Mouse (Mus musculus) liver, adult 2 months (tissue): ENCODE results near the gene Dusp9. TPM values are rescaled to one million over a fixed set of nuclear protein-coding genes. Genes with fewer than 3 reads are reported as not detected.

Experiments
- DNase-seq: peaks from one replicate; pipeline ENCODE4 v3.0.0-alpha.2; 2011; ENCODE audit warnings: low read depth, low spot score; ENCODE audit errors: extremely low read depth
- H3K27ac ChIP-seq: fragments of 200-500 bp; replicated peaks from 2 replicates; pipeline ENCODE4 v1.5.1; 2012; ENCODE audit warnings: low read depth, mild to moderate bottlenecking, control low read depth, inconsistent platforms, low read length; ENCODE audit not compliant: insufficient read depth
- H3K27me3 ChIP-seq: fragments of 200-500 bp; 2 replicates; pipeline ENCODE4 v1.6.1; 2012; ENCODE audit warnings: mild to moderate bottlenecking, moderate library complexity, low read length, inconsistent platforms; ENCODE audit not compliant: control insufficient read depth, insufficient read depth
- H3K36me3 ChIP-seq: fragments of 200-500 bp; 2 replicates; pipeline ENCODE4 v1.6.1; 2012; ENCODE audit warnings: low read length, inconsistent platforms; ENCODE audit not compliant: control insufficient read depth, insufficient read depth
- H3K4me1 ChIP-seq: fragments of 200-500 bp; 2 replicates; pipeline ENCODE4 v1.6.1; 2011; ENCODE audit warnings: low read length; ENCODE audit not compliant: control insufficient read depth, insufficient read depth
- H3K4me3 ChIP-seq: fragments of 200-500 bp; 2 replicates; pipeline ENCODE4 v1.5.1; 2011; ENCODE audit warnings: low read depth, mild to moderate bottlenecking, control low read depth, low read length, moderate library complexity; ENCODE audit not compliant: insufficient read depth
- H3K79me2 ChIP-seq: fragments of 200-500 bp; 2 replicates; pipeline ENCODE4 v1.6.1; 2012; ENCODE audit warnings: inconsistent platforms, mild to moderate bottlenecking, low read length, moderate library complexity; ENCODE audit not compliant: control insufficient read depth, insufficient read depth
- H3K9ac ChIP-seq: fragments of 200-500 bp; 2 replicates; pipeline ENCODE4 v1.6.1; 2012; ENCODE audit warnings: low read depth, mild to moderate bottlenecking, control low read depth, inconsistent platforms, low read length
- CTCF ChIP-seq: fragments of 200-500 bp; IDR thresholded peaks from 2 replicates; pipeline ENCODE4 v1.5.1; 2011; ENCODE audit warnings: low read depth, low read length, control low read depth
- POLR2A ChIP-seq: fragments of 200-500 bp; IDR thresholded peaks from 2 replicates; pipeline ENCODE4 v1.6.1; 2011; ENCODE audit warnings: low read length, control low read depth; ENCODE audit not compliant: insufficient read depth; ENCODE audit errors: extremely low read depth
- WGBS: fragments of 180-500 bp; shearing (Covaris S2); methylation state at CpG from one replicate; pipeline ENCODE4 v1.1.7; 2018; 5-methylcytosine and 5-hydroxymethylcytosine counted together
- polyA plus RNA-seq: library from polyadenylated mRNA; depleted of rRNA; stranded (reverse); fragments of >200 nt; gene quantifications from 2 replicates; pipeline ENCODE4 v1.2.3, GENCODE M21; 2012; rRNA removed
- total RNA-seq: library from RNA; depleted of rRNA; stranded (reverse); fragments of >200 nt; gene quantifications from 2 replicates; pipeline ENCODE4 v1.2.3, GENCODE M21; 2014; rRNA removed

The Dusp9 gene
- total and polyA plus RNA-seq, 2 experiments, result not detected

- Histone ChIP-seq H3K9ac (no peak overlapping the region), H3K4me1 (peaks cover 12% of the 10 kb centered on the region; the same call in 1 of the 2 replicates), H3K36me3 (peaks cover 19% of the 10 kb centered on the region), H3K79me2 (no peaks in the 10 kb centered on the region), H3K4me3 (no peak overlapping the region), H3K27me3 (no peaks in the 10 kb centered on the region), H3K27ac (no peak overlapping the region)
- DNase-seq, result no peak
- no peak for TF ChIP-seq CTCF
- TF ChIP-seq POLR2A, result no peak
- WGBS, result 96% methylated on average over 2 of the region's 2 CpGs
Measured at GRCm38 (mm10) chrX:73684156-73684555, 44.9 kb downstream of the Dusp9 start.

DNA sequence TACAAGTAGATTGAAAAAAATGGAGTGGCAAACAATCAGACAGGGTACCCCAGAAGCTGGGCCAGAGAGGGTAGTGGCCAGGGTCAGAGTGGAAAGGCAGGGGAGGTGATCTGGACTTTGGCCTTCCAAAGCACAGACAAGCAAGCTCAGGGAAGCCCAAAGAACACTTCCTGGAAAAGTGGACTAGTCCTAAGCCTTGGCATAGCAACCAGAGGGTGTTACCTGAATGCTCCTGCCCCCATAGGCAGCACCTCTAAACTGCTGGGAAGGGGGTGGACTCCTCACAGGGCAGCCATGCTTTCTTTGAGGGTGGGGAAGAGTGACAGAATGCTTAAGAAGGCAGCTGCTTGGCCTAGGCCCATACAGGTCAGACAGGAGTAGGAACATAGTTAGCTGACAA lies 45.8 kb downstream of the Dusp9 start:
- Histone ChIP-seq H3K79me2 (no peaks in the 10 kb centered on the region), H3K9ac (no peak overlapping the region), H3K27me3 (no peaks in the 10 kb centered on the region), H3K4me1 (peaks cover 12% of the 10 kb centered on the region; the same call in 1 of the 2 replicates), H3K27ac (peak overlapping the region; percentile 15; the same call in 1 of the 2 replicates), H3K36me3 (peaks cover 20% of the 10 kb centered on the region), H3K4me3 (no peak overlapping the region)
- TF ChIP-seq POLR2A (no peak), CTCF (no peak)
- peak; percentile 39 for DNase-seq

DNA sequence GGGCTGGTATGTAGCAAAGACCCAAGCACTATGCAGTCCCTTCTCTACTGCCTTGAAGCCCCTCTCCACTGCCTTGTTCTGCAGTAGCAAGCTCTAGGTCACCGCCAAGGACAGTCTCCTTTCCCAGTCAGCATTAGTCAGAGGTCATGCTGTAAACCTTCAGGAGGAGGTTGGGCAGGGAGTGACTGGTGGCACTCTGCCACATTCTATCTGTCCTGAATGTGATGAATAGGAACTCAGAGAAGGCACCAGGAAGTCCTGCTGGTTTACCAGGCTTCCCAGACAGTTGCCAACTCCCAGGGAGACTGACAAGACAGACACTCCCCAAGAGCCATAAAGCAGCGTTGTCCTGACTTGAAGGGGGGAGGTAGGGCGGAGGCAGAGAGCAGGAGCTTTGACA lies 46.4 kb downstream of the Dusp9 start:
- TF ChIP-seq CTCF, result no peak
- TF ChIP-seq POLR2A, result no peak
- WGBS, result 64% methylated on average over 3 of the region's 3 CpGs
- peaks cover 21% of the 10 kb centered on the region for H3K36me3 ChIP-seq
- H3K4me1 ChIP-seq, result peaks cover 12% of the 10 kb centered on the region; the same call in 1 of the 2 replicates
- DNase-seq, result peak; percentile 43
- no peak overlapping the region for H3K4me3 ChIP-seq
- H3K9ac ChIP-seq, result no peak overlapping the region
- H3K27ac ChIP-seq, result no peak overlapping the region
- no peaks in the 10 kb centered on the region for H3K27me3 ChIP-seq
- no peaks in the 10 kb centered on the region for H3K79me2 ChIP-seq

DNA sequence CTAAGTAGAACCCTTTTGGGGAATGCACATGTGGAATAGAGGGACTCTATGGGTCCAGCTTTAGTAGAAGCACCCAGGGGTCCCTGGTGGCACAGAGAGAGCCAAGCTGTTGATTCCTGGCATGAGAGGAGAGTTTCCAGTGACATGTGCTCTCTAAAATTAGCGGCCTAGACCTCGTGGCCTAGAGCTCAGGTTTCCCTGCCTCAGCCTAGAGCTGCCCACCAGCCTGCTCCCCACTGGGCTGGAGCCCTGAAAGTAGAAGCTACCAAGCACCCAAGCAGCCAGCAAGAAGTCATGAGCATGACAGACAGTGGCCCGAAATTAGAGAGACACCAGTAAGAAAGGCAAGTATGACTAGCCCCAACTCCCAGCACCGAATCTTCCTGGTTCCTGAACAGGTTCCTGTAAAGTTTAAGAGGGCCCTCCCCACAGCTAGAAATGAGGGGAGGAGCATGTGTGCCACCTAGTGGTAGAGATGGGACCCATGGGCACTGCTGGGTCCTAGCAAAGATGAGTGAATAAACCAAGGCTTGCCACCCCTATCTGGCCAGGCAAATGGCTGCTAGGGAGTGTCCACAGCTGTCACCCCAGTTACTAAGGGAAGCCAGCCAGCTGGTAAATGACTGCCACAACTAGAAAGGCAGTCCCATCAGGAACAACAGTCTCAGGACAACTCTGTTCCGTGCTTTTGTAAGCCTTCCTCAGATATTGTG lies 51.9 kb downstream of the Dusp9 start:
- WGBS, result 71% methylated on average over 5 of the region's 5 CpGs
- Histone ChIP-seq H3K36me3 (peaks cover 19% of the 10 kb centered on the region), H3K4me3 (no peak overlapping the region), H3K27ac (no peak overlapping the region), H3K4me1 (no peaks in the 10 kb centered on the region), H3K9ac (no peak overlapping the region), H3K79me2 (no peaks in the 10 kb centered on the region), H3K27me3 (no peaks in the 10 kb centered on the region)
- TF ChIP-seq CTCF (peak; percentile 71), POLR2A (no peak)
- peak; percentile 17 for DNase-seq

Other genes with a start within 250 kb of the Dusp9 start
- not detected in 2 replicates for gene Gm18336, start 240.7 kb upstream of the Dusp9 start, total RNA-seq
- not detected in 2 replicates for gene Gm18336, start 240.7 kb upstream of the Dusp9 start, polyA plus RNA-seq
- gene Zfp92, start 228.3 kb upstream of the Dusp9 start, total RNA-seq, result not detected in 2 replicates
- not detected in 2 replicates for gene Zfp92, start 228.3 kb upstream of the Dusp9 start, polyA plus RNA-seq
- not detected in 2 replicates for gene Trex2, start 204.1 kb upstream of the Dusp9 start, total RNA-seq
- gene Trex2, start 204.1 kb upstream of the Dusp9 start, polyA plus RNA-seq, result not detected in 2 replicates
- 12.9 and 15.5 TPM in 2 replicates for gene Haus7, start 180.4 kb upstream of the Dusp9 start, total RNA-seq
- 11.2 and 12.8 TPM in 2 replicates for gene Haus7, start 180.4 kb upstream of the Dusp9 start, polyA plus RNA-seq
- 27.1 and 47.0 TPM in 2 replicates for gene Bgn, start 155.8 kb upstream of the Dusp9 start, total RNA-seq
- gene Bgn, start 155.8 kb upstream of the Dusp9 start, polyA plus RNA-seq, result 71.9 and 78.9 TPM in 2 replicates
- 0.07 TPM in 1 of 2 replicates, not detected in the other for gene Atp2b3, start 136.3 kb upstream of the Dusp9 start, total RNA-seq
- not detected in 2 replicates for gene Atp2b3, start 136.3 kb upstream of the Dusp9 start, polyA plus RNA-seq
- not detected in 2 replicates for gene Pnck, start 20.7 kb downstream of the Dusp9 start, total RNA-seq
- gene Pnck, start 20.7 kb downstream of the Dusp9 start, polyA plus RNA-seq, result 0.07 TPM in 1 of 2 replicates, not detected in the other
- gene Slc6a8, start 33.7 kb downstream of the Dusp9 start, total RNA-seq, result 1.0 and 2.6 TPM in 2 replicates
- 2.3 and 5.2 TPM in 2 replicates for gene Slc6a8, start 33.7 kb downstream of the Dusp9 start, polyA plus RNA-seq
- gene Bcap31, start 76.8 kb downstream of the Dusp9 start, total RNA-seq, result 154 and 168 TPM in 2 replicates
- 69.8 and 85.5 TPM in 2 replicates for gene Bcap31, start 76.8 kb downstream of the Dusp9 start, polyA plus RNA-seq
- gene Abcd1, start 77.2 kb downstream of the Dusp9 start, total RNA-seq, result 8.6 and 9.3 TPM in 2 replicates
- gene Abcd1, start 77.2 kb downstream of the Dusp9 start, polyA plus RNA-seq, result 24.3 and 26.2 TPM in 2 replicates
- gene Plxnb3, start 117.7 kb downstream of the Dusp9 start, total RNA-seq, result 0.07 and 0.09 TPM in 2 replicates
- 0.15 and 0.20 TPM in 2 replicates for gene Plxnb3, start 117.7 kb downstream of the Dusp9 start, polyA plus RNA-seq
- gene Srpk3, start 135.0 kb downstream of the Dusp9 start, total RNA-seq, result 0.27 TPM in 1 of 2 replicates, not detected in the other
- gene Srpk3, start 135.0 kb downstream of the Dusp9 start, polyA plus RNA-seq, result 0.16 and 0.72 TPM in 2 replicates
- 81.1 and 84.7 TPM in 2 replicates for gene Idh3g, start 147.5 kb downstream of the Dusp9 start, total RNA-seq
- 130 and 161 TPM in 2 replicates for gene Idh3g, start 147.5 kb downstream of the Dusp9 start, polyA plus RNA-seq
- gene Ssr4, start 147.6 kb downstream of the Dusp9 start, total RNA-seq, result 179 and 195 TPM in 2 replicates
- gene Ssr4, start 147.6 kb downstream of the Dusp9 start, polyA plus RNA-seq, result 309 and 426 TPM in 2 replicates
- 0.09 and 0.20 TPM in 2 replicates for gene Pdzd4, start 185.6 kb downstream of the Dusp9 start, total RNA-seq
- 0.09 and 0.16 TPM in 2 replicates for gene Pdzd4, start 185.6 kb downstream of the Dusp9 start, polyA plus RNA-seq